Mouse (Mus musculus) cerebellum, postnatal 36 days (tissue): ENCODE data around the gene Chst3.
"Not testable (repeated sequence)": the region's sequence is repeated elsewhere in the genome, so short reads cannot be mapped to it uniquely, and the experiment has no call there.

Source experiments
- DNase-seq, 2 experiments: peaks; one replicate each; pipeline ENCODE4 v3.0.0; 2021 to 2022; ENCODE audit warnings: mixed read lengths in 2 of 2

Gene Chst3

DNA sequence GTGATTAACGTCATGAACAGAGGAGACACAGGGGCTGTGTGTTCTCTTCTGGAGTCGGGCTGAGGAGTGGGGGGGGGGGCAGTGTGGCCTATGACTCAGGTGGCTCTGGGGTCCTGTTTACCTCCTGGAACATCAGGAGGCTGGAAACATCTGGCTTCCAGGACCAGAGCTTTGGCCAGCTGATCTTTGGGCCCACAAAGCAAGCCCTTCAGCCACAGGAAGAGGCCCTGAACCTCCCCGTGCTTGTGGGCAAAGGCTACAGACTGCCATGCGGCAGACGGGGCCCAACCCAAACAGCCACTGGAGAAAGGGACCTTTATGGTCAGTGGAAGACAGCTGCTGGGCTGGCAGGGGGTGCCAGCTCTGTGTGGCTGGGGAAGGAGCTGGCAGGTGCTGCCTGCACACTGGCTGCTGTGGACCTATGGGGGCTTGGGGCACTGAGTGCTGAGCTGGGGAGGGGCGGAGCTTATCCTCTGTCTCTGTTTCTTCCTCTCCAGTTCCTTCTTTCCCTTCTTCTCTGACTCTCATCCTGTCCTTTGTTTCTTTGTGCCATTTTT is 67.9 kb downstream of the Chst3 start:
- no peak for DNase-seq

DNA sequence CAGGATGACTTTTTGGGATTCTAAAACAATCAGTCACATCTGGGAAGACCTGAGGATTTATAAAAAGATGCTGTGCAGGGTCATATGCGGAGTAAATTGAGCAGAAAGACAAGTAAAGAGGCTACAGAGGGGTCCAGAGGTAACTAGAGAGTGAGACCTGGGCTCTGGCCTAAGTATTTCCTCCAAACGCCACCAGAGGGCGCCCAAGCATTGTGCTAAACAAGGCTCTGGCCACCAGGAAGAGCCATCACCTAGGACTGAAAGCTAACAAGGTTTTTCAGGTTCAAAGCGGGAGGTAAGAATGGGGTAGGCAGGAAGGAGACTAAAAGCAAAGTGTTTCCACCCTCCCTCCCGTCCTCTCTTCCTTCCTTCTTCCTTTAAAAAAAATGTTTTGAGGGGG is 71.0 kb downstream of the Chst3 start:
- DNase-seq, result peak; percentile 84 to 86

DNA sequence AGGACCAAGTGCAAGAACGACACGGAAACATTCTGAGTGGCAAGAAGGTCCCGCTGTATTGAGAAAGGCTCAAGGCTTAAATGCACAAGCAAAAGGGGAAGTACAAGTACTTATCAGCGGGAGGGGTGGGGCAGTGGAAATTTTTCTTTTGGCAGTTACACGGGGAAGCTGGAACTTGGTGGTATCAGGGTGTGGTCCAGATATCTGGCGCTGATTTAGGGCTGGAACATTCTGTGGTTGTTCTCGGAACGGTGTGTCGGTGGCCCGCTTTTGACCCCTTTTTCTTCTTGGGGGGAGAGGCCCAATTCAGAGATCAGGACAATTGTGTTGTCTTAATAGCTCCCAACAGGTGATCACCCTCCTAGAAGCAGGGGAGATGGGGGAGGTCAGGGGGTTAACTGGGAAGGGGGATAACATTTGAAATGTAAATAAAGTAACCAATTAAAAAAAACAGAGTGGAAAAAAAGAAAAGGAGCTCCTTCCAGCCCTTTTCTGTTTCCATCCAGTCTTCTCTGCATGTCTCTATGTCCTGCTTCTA is 71.5 kb downstream of the Chst3 start:
- not testable (repeated sequence) for DNase-seq

DNA sequence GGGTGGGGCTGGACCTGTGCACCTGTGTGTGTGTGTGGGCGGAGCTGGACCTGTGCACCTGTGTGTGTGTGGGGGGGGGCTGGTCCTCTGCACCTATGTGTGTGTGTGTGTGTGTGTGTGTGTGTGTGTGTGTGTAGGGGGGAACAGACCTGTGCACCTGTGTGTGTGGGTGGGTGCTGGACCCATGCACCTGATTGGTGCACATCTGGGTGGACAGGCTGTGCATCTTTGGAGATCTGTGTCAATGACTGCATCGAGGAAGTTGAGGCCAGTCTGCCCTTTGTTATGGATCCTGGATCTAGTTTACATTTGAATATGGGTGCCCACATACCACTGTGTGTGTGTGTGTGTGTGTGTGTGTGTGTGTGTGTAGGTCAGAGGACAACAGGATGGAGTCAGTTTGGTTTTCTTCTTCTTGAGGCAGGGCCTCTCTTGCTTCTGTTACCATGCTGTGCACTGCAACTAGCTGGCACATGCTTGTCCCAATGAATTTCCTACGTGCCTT is 77.4 kb downstream of the Chst3 start:
- DNase-seq, result no peak

DNA sequence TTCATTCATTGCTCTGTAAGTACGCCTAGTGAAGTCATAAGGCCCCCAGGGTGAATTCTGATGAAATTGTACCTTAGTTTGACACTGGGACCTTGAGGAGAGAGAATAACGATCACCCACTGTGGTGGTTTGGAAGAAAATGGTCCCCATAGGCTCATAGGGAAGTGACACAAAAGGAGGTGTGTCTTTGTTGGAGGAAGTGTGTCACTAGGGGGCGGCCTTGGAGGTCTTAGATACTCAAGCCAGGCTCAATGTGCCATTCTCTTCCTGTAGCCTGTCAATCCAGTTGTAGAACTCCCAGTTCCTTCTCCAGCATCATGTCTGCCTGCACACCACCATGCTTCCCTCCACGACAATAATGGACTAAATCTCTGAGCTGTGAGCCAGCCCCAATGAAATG is 78.3 kb downstream of the Chst3 start:
- no peak for DNase-seq

DNA sequence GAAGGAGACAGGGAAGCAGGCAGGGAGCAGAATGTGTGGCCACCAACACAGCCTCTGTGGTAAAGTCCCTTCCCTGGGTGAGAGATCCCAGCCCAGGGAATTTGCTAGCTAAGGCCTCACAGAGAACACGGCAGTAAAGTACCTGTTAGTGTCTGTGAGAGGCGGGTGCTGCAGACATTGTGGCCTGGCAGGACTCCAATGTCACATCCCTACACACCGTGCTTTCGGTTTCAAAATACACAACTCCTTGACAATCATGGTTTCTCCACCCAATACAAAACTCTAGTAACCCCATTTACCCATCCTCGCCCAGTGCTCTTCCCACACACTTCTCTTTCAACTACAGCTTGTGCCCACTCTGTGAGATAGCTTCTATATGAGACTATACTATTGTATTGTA is 80.4 kb downstream of the Chst3 start:
- no peak for DNase-seq

DNA sequence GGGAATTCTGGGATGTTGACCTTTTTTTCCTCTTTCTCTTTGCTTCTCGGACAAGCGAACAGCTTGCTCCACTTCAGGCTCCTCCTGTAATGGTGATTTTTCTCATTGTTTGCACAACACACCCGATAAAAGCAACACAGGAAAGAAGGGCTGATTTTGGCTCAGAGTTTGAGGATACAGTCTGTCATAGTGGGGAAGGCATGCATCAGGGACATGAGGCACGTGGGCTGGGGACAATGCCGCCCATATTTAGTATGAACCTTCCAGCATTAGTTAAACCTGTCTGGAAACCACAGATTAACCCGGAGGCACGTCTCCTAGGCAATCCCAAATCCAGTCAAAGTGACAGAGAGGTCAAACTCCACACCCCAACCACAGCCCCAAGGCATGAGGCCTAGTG is 82.1 kb downstream of the Chst3 start:
- DNase-seq, result no peak

DNA sequence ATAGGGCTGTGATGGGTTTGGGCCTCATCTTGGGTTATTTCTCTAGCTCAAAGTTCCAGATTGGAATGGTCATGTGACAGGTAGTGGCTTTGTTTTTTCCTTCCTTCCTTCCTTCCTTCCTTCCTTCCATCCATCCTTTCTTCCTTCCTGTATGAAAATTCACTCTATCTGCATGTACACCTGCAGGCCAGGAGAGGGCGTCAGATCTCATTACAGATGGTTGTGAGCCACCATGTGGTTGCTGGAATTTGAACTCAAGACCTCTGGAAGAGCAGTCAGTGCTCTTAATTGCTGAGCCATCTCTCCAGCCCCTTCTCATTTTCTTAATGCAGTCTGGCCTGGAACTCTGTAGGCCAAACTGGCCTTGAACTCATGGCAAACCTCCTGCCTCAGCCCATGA is 83.0 kb downstream of the Chst3 start:
- DNase-seq, result not testable (repeated sequence)

DNA sequence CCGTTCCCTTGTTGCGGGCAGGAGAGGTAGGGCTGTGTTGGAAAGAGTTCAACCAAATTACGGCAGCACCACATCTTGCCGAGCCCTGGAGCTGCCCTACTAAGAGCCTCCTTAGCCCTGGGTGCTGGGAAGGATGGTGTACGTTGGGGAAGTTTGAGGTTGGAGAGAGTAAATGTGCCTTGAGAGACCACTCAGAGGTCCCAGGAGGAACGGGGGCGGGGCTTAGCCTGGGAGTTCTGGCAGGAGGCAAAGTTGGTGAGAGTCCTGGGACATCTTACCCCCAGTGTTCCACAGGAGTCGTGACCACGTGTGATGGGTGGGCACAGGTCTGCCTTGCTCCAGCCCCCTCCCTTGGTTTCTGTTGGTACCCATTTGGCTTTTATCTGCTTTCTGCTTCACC is 84.9 kb downstream of the Chst3 start:
- DNase-seq, result no peak

DNA sequence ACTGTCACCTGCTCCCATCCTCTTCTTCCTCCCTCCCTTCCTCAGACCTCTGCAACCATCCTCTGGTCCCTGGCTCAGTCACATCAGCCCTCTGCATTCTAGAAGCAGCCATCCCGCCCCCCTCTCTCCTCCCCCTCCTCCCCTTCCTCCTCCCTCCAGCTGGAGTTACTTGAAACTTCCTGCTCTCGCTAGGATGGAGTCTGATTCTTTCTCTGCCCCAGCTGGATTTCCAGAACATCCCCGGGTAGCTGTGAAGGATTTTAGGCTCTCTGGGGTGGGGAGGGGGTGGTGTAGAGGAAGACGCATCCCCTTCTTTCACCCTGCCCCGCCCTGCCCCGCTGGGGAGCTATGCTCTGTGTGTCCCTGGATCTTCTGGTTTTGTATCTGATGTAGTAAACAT is 85.6 kb downstream of the Chst3 start:
- DNase-seq, result no peak
